Mouse (Mus musculus) hindbrain, postnatal 0 days (tissue): Measurements from ENCODE around the gene H2-DMb2. TPM values are rescaled to one million over a fixed set of nuclear protein-coding genes. Genes with fewer than 3 reads are reported as not detected.
A peak's percentile ranks its signal among the peaks of the same experiment; 100 is the strongest.

ENCODE experiments used
- ATAC-seq: fragments of 200-750 bp; cut with Nextera tagmentation; 2 replicates; pipeline ENCODE4 v1.8.0; 2017; ENCODE audit warnings: mild to moderate bottlenecking, moderate TSS enrichment, moderate library complexity
- DNase-seq: peaks from one replicate; pipeline ENCODE4 v3.0.0-alpha.2; 2015; ENCODE audit warnings: low spot score
- H3K27ac ChIP-seq: fragments of 300-500 bp; sonication (generic); 2 replicates; pipeline ENCODE4 v1.5.1; 2014; ENCODE audit warnings: mild to moderate bottlenecking
- H3K27me3 ChIP-seq: fragments of 300-500 bp; sonication (generic); 2 replicates; pipeline ENCODE4 v1.6.1; 2014; ENCODE audit warnings: low read length, mixed read lengths; ENCODE audit not compliant: insufficient read depth
- H3K36me3 ChIP-seq: fragments of 300-500 bp; sonication (generic); 2 replicates; pipeline ENCODE4 v1.6.1; 2014; ENCODE audit warnings: low read length, mixed read lengths; ENCODE audit not compliant: insufficient read depth
- H3K4me1 ChIP-seq: fragments of 300-500 bp; sonication (generic); 2 replicates; pipeline ENCODE4 v1.6.1; 2014; ENCODE audit warnings: antibody characterized with exemption, low read length, mixed read lengths; ENCODE audit not compliant: insufficient read depth
- H3K4me2 ChIP-seq: fragments of 300-500 bp; sonication (generic); 2 replicates; pipeline ENCODE4 v1.6.1; 2014; ENCODE audit warnings: low read depth, mild to moderate bottlenecking, low read length, moderate library complexity, mixed read lengths
- H3K4me3 ChIP-seq: fragments of 300-500 bp; sonication (generic); 2 replicates; pipeline ENCODE4 v1.5.1; 2014; ENCODE audit warnings: low read length
- H3K9ac ChIP-seq: fragments of 300-500 bp; sonication (generic); replicated peaks from 2 replicates; pipeline ENCODE4 v1.6.1; 2014; ENCODE audit warnings: mild to moderate bottlenecking, low read length, moderate library complexity, mixed read lengths
- H3K9me3 ChIP-seq: fragments of 300-500 bp; sonication (generic); 2 replicates; pipeline ENCODE4 v1.6.1; 2016; ENCODE audit warnings: low read length, mixed read lengths
- CTCF ChIP-seq: IDR thresholded peaks from 2 replicates; pipeline ENCODE4 v1.5.1; 2016; ENCODE audit warnings: antibody characterized with exemption, control low read depth, low read depth
- WGBS: fragments of 180-500 bp; shearing (Covaris S2); extraction: QIAGEN DNeasy Blood & Tissue Kit; methylation state at CpG from one replicate; pipeline ENCODE4 v1.1.7; 2014; 5-methylcytosine and 5-hydroxymethylcytosine counted together
- polyA plus RNA-seq: library from polyadenylated mRNA; unstranded; fragments of >200 nt; fragmentation: Nextera tagmentation; extraction: Ambion mirVana; gene quantifications from 2 replicates; pipeline ENCODE4 v1.2.1, GENCODE M21; 2015
- total RNA-seq: library from RNA; depleted of rRNA; stranded (reverse); fragments of >200 nt; gene quantifications from 2 replicates; pipeline ENCODE4 v1.2.3, GENCODE M21; 2014

Gene H2-DMb2
- total and polyA plus RNA-seq, 2 experiments from 2014 or later, result 0.16 to 0.58 TPM

DNA sequence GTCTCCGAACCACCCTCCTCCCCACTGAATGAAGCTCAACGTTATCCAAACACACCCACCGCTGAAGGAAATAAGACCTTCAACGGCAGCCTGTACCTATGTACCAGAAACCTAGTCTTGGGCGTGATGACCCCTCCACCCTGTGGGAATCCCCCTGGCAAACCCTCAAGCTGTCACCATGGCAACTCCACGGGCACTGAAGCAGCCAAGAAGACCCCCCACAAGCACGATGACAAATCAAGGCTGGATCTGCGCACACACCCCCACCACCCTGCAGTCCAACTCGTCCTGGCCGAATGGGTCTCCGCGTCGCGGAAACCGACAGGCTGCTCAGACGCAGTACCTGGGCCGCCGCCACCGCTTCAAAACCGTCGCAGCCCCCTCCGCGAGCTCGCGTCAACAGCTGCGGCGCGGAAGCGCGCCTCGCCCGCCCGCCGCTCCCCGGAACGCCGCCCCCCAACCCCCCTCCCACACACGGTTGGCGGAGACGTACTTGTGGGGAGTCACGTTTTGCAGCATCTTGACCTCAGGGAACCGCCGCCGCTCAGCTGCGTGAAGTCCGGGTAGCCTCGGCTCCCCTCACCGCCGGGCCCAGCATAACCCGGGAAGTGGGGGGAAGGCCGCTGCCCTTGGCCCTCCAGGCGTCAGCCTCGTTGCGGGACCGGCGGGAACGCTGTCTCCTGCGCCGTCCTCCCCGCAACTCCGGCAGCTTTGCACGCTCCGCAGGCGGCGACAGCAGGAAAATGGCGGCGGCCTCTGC lies 24.8 kb upstream of the H2-DMb2 start:
- Histone ChIP-seq H3K9ac (peak overlapping the region; percentile 83), H3K9me3 (no peaks in the 10 kb centered on the region), H3K27ac (peak overlapping the region; percentile 100), H3K4me2 (peak overlapping the region; percentile 98), H3K36me3 (peaks cover 37% of the 10 kb centered on the region), H3K27me3 (no peaks in the 10 kb centered on the region), H3K4me3 (peak overlapping the region; percentile 91), H3K4me1 (peaks cover 7% of the 10 kb centered on the region; the same call in 1 of the 2 replicates)
- no peak for TF ChIP-seq CTCF
- no peak for ATAC-seq
- DNase-seq, result peak; percentile 77
- 2% methylated on average over 67 of the region's 67 CpGs for WGBS

DNA sequence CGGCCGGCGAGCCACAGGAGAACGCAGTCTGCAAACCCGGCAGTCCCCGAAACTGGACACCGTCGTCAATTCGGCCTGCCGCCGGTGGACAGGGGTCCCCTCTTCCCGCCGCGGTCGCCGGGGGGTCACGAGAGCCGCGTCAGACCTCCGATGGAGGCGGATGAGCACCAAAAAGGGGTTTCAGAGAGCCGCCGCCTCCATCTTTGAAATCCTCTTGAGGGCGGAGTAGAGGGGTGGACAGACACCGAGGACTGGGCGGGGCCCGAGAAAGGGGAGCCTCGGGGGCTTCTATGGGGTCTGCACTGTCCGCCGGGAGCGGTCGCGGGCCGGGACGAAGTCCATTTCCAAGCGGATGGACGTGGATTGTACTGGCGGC lies 24.2 kb upstream of the H2-DMb2 start:
- peak overlapping the region; percentile 83 for H3K9ac ChIP-seq
- peak overlapping the region; percentile 91 for H3K4me3 ChIP-seq
- peak; percentile 14 for TF ChIP-seq CTCF
- H3K9me3 ChIP-seq, result no peaks in the 10 kb centered on the region
- no peak for ATAC-seq
- DNase-seq, result no peak
- whole genome bisulfite sequencing, result 3% methylated on average over 34 of the region's 38 CpGs
- H3K27ac ChIP-seq, result peak overlapping the region; percentile 100
- H3K27me3 ChIP-seq, result no peaks in the 10 kb centered on the region
- peaks cover 31% of the 10 kb centered on the region for H3K36me3 ChIP-seq
- H3K4me2 ChIP-seq, result peak overlapping the region; percentile 98
- H3K4me1 ChIP-seq, result peaks cover 7% of the 10 kb centered on the region; the same call in 1 of the 2 replicates

DNA sequence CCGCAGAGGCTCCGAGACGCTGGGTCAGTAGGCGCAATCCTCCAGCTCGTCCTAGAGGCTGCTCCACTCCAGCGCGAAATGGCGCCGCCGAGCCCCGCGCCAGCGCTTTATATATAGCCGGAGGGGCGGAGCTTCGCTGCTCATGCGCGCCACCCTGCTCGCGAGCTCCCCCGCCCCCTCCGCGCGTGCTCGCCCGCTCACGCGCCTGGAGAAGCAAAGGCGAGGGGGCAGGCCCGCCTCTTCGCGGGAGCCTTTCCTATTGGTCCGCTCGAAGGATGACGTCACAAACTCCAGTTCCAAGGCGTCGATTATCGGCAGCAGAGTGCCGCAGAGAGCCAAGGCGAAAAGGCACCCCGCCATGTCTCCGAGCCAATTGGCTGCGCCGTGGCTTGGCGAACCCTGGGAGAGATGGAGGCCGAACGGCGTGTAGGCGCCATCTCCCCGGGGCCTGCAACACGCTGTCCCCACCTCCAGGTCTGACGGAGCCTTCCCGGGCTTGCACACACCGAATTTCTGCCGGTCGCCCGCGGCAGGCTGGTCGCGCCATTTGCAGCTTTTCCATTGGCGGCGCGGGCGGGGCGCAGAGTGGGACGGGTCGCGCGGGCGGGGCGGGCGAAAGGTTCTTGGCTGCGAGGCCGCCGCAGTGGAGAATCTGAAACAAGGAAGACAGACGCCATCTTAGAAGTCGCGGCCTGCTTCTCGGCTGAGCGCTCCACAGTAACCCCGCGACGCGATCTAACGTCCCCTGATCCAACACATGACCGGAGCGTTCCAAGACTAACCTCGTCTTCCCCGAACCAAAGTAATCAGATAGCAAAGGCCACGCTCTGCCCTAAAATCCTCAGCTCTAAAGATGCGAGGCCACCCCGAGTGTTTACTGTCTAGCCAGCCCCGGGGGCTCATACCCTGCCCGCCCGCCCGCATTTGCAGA lies 23.6 kb upstream of the H2-DMb2 start, which contains the start of gene H2-DMa:
TSS of gene H2-DMa (plus strand) at position 293 of the 931 bp plus-strand sequence.
- under 1% methylated on average over 96 of the region's 96 CpGs for WGBS
- H3K4me2 ChIP-seq, result peak within 1 kb of the TSS; percentile 98
- no peaks in the 10 kb centered on the region for H3K9me3 ChIP-seq
- H3K9ac ChIP-seq, result peak within 1 kb of the TSS; percentile 95
- peak within 1 kb of the TSS; percentile 91 for H3K4me3 ChIP-seq
- H3K36me3 ChIP-seq, result peaks cover 25% of the 10 kb centered on the region
- H3K27ac ChIP-seq, result peak within 1 kb of the TSS; percentile 100
- ATAC-seq (peak; percentile 86), DNase-seq (peak; percentile 100)
- no peaks in the 10 kb centered on the region for H3K27me3 ChIP-seq
- TF ChIP-seq CTCF, result no peak
- H3K4me1 ChIP-seq, result peaks cover 7% of the 10 kb centered on the region; the same call in 1 of the 2 replicates

DNA sequence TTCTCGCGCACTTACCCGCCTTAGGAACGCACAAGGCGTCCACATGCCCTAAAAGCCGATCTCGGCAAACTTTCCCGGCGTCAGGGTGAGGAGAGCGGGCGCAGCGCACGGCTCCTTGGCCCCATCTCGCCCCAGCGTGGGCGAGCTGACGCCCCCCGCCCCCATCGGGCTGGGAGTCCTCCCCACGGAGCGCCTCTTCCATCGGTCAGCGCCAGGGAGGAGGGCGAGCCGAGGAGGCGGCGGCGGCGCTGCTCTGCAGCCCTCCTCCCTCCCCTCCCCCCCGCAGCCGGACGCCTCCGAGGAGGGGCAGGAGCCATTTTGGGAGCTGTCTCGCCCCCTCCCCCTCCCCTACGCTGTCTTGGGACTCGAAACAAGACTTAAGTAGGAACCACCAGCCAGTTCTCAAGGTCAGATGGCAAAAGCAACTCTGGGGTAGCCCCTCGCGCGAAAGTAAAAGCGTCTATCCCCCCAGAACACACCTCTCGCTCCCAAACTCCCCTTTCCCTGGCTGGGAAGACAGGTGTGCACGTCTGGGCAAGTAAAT lies 22.9 kb upstream of the H2-DMb2 start:
- no peaks in the 10 kb centered on the region for H3K27me3 ChIP-seq
- H3K4me3 ChIP-seq, result peak overlapping the region; percentile 91
- no peak for TF ChIP-seq CTCF
- DNase-seq (peak; percentile 93), ATAC-seq (peak; percentile 10; the same call in 1 of the 2 replicates)
- WGBS, result under 1% methylated on average over 30 of the region's 42 CpGs
- peak overlapping the region; percentile 98 for H3K4me2 ChIP-seq
- peaks cover 17% of the 10 kb centered on the region; the same call in 1 of the 2 replicates for H3K36me3 ChIP-seq
- no peaks in the 10 kb centered on the region for H3K9me3 ChIP-seq
- peak overlapping the region; percentile 100 for H3K27ac ChIP-seq
- H3K9ac ChIP-seq, result peak overlapping the region; percentile 95
- peaks cover 7% of the 10 kb centered on the region; the same call in 1 of the 2 replicates for H3K4me1 ChIP-seq

DNA sequence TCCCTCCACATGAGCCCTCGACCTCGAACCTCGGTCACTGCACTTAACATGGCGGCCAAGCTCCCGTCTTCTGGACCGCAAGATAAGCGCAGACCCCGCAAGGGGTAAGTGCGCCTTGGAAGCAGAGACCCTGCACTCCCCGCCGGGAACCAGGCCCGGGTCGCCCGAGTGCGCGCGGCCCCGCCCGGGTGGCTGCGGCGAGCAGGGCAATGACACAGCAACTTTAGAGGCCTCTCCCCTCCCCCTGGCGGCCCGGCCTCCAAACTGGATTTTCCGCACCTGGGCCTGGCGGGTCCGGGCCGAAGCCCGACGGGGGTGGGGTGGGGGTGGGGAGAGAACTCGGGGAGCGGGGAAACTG lies 22.3 kb upstream of the H2-DMb2 start:
- Histone ChIP-seq H3K36me3 (peaks cover 12% of the 10 kb centered on the region; the same call in 1 of the 2 replicates), H3K4me2 (peak overlapping the region; percentile 98), H3K27me3 (no peaks in the 10 kb centered on the region), H3K4me3 (peak overlapping the region; percentile 91), H3K9ac (peak overlapping the region; percentile 95), H3K4me1 (peaks cover 7% of the 10 kb centered on the region; the same call in 1 of the 2 replicates), H3K27ac (peak overlapping the region; percentile 100), H3K9me3 (no peaks in the 10 kb centered on the region)
- DNase-seq (peak; percentile 81), ATAC-seq (peak; percentile 0; the same call in 1 of the 2 replicates)
- WGBS, result 0% methylated on average over 30 of the region's 31 CpGs
- no peak for TF ChIP-seq CTCF

- peak; percentile 48 for ATAC-seq
- no peak for TF ChIP-seq CTCF
- under 1% methylated on average over 32 of the region's 35 CpGs for WGBS
Measured at GRCm38 (mm10) chr17:34121172-34121878, 21.8 kb upstream of the H2-DMb2 start.

More at GRCm38 (mm10) chr17:34121172-34121878, 21.8 kb upstream of the H2-DMb2 start:
- Histone ChIP-seq H3K27me3 (no peaks in the 10 kb centered on the region), H3K36me3 (peaks cover 8% of the 10 kb centered on the region; the same call in 1 of the 2 replicates), H3K9me3 (no peaks in the 10 kb centered on the region), H3K4me1 (peaks cover 7% of the 10 kb centered on the region; the same call in 1 of the 2 replicates), H3K4me3 (peak overlapping the region; percentile 91), H3K9ac (peak overlapping the region; percentile 95), H3K4me2 (peak overlapping the region; percentile 98), H3K27ac (peak overlapping the region; percentile 100)
- peak; percentile 86 for DNase-seq
